Mouse (Mus musculus) adrenal gland, adult 18-20 months (tissue): ENCODE measurements around the gene Serpinb6b. TPM values are rescaled to one million over a fixed set of nuclear protein-coding genes. Genes with fewer than 3 reads are reported as not detected.

Experiments used
- DNase-seq, 2 experiments: peaks; one replicate each; pipeline ENCODE4 v3.0.0; 2021 to 2022; ENCODE audit warnings: low spot score in 2 of 2
- total RNA-seq, 2 experiments: library from RNA; stranded (reverse); gene quantifications; 1 replicate in 1 of 2; 2 replicates in 1 of 2; pipeline ENCODE4 v1.2.3; 2021

The Serpinb6b gene
- total RNA-seq, 2 experiments from 2014 or later: 9.1 to 23.9 TPM

- no peak for DNase-seq
Observed at GRCm38 (mm10) chr13:32974268-32974667, 9.3 kb downstream of the Serpinb6b start.

- no peak for DNase-seq
Observed at GRCm38 (mm10) chr13:32974889-32975460, 10.0 kb downstream of the Serpinb6b start.

- no peak for DNase-seq
Observed at GRCm38 (mm10) chr13:32975710-32976109, 10.7 kb downstream of the Serpinb6b start.

GRCm38 (mm10) chr13:32982556-32983042 lies 17.6 kb downstream of the Serpinb6b start:
- DNase-seq: no peak

GRCm38 (mm10) chr13:32986256-32986655 lies 21.2 kb downstream of the Serpinb6b start:
- no peak for DNase-seq

- DNase-seq: no peak
Observed at GRCm38 (mm10) chr13:32993152-32993893, 28.3 kb downstream of the Serpinb6b start.

- no peak for DNase-seq
Observed at GRCm38 (mm10) chr13:32993894-32994242, 28.9 kb downstream of the Serpinb6b start.

GRCm38 (mm10) chr13:32995051-32995450 lies 30.0 kb downstream of the Serpinb6b start:
- no peak for DNase-seq

GRCm38 (mm10) chr13:33001341-33001740 lies 36.3 kb downstream of the Serpinb6b start:
- DNase-seq: no peak

- DNase-seq: no peak
Observed at GRCm38 (mm10) chr13:33002950-33003349, 37.9 kb downstream of the Serpinb6b start, which contains the start of gene Serpinb9. TSS of gene Serpinb9 (plus strand) at chr13:33003250.

- no peak for DNase-seq
Observed at GRCm38 (mm10) chr13:33003523-33004413, 38.8 kb downstream of the Serpinb6b start.

- DNase-seq: peak; percentile 81 to 84
Observed at GRCm38 (mm10) chr13:33004414-33005105, 39.6 kb downstream of the Serpinb6b start.

- DNase-seq: no peak
Observed at GRCm38 (mm10) chr13:33005501-33006075, 40.6 kb downstream of the Serpinb6b start.

- DNase-seq: no peak
Observed at GRCm38 (mm10) chr13:33006555-33006954, 41.5 kb downstream of the Serpinb6b start.

- DNase-seq: no peak
Observed at GRCm38 (mm10) chr13:33012395-33012794, 47.4 kb downstream of the Serpinb6b start.

GRCm38 (mm10) chr13:33013271-33013670 lies 48.3 kb downstream of the Serpinb6b start:
- no peak for DNase-seq

GRCm38 (mm10) chr13:33022371-33022770 lies 57.4 kb downstream of the Serpinb6b start:
- DNase-seq: no peak

- no peak for DNase-seq
Observed at GRCm38 (mm10) chr13:33026427-33027057, 61.5 kb downstream of the Serpinb6b start.

- no peak for DNase-seq
Observed at GRCm38 (mm10) chr13:33027244-33027643, 62.2 kb downstream of the Serpinb6b start, which contains the start of gene Serpinb9b. TSS of gene Serpinb9b (plus strand) at chr13:33027416.

GRCm38 (mm10) chr13:33028146-33028545 lies 63.1 kb downstream of the Serpinb6b start:
- DNase-seq: no peak
